Mouse (Mus musculus) retina, embryonic 14.5 days (tissue): ENCODE data around the gene Rfx3.

Experiments
- DNase-seq: peaks from one replicate; pipeline ENCODE4 v3.0.0-alpha.2; 2015; ENCODE audit warnings: low spot score

Rfx3 gene

GRCm38 (mm10) chr19:27905172-27905571, 105.8 kb downstream of the Rfx3 start:
- no peak for DNase-seq

- DNase-seq = peak; percentile 72
These were observed 106.3 kb downstream of the Rfx3 start for GRCm38 (mm10) chr19:27904655-27905054.

- peak; percentile 35 for DNase-seq
These were observed 106.8 kb downstream of the Rfx3 start for GRCm38 (mm10) chr19:27904209-27904608.

GRCm38 (mm10) chr19:27902601-27903000, 108.4 kb downstream of the Rfx3 start:
- no peak for DNase-seq

GRCm38 (mm10) chr19:27901693-27902092, 109.3 kb downstream of the Rfx3 start:
- DNase-seq = no peak

GRCm38 (mm10) chr19:27884520-27884919, 126.4 kb downstream of the Rfx3 start:
- DNase-seq = no peak

DNA sequence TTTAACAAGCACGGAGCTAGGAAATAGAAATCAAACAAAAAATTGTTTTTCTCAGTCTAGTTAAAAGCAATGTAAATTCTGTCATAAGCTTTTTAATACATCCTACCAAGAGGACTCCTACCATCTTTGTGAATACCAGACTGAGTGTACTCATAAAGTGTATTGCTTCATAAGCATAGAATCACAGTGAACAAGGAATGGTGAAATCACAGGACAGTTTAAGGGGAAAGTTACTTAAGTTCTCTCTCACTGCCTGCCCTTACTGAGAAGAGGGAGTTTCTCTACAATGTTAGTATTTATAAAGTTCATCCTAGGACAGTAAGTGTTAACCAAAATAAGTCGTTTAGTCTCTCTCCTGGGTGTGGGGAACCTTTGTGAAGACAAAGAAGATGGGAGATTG, 133.5 kb downstream of the Rfx3 start:
- DNase-seq = no peak

- no peak for DNase-seq
These were observed 140.2 kb downstream of the Rfx3 start for GRCm38 (mm10) chr19:27870794-27871193.

DNA sequence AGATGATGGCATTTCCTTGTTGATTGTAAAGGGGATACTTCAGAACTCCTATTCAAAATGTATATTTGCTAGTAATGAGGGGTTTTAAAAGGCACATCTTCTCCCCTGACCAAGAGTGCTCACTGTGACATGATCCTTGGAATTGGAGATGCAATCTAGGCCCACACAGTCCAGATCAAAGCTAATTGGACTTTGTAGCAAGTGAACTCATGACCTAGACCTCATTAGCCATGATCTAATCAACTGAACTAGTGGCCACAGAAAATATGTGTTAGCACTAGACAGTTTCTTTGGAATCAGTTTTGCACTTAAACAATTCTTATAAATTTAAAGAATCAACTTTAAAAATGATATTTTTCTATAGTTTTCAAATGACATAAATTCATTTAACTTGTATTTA, 151.3 kb downstream of the Rfx3 start:
- DNase-seq = peak; percentile 64

- DNase-seq = no peak
These were observed 162.0 kb downstream of the Rfx3 start for GRCm38 (mm10) chr19:27848946-27849345.

DNA sequence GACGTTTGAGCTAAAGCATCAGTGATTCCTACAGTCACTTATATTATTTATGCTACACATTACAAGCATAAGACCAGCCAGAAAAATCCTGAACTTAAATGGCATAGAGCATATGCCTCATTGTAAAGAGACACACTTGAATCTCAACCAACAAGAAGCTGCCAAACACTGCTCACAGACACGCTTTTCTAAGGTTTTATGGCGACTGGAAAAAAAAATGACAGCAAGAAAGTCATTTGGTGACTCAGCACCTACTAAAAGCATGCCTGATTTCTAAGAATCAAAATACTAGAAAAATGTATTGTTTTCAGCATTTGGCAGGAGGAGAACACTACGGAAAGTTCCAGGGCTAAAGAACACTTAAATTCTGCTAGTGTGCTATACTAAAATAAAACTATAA, 163.9 kb downstream of the Rfx3 start:
- DNase-seq = no peak

DNA sequence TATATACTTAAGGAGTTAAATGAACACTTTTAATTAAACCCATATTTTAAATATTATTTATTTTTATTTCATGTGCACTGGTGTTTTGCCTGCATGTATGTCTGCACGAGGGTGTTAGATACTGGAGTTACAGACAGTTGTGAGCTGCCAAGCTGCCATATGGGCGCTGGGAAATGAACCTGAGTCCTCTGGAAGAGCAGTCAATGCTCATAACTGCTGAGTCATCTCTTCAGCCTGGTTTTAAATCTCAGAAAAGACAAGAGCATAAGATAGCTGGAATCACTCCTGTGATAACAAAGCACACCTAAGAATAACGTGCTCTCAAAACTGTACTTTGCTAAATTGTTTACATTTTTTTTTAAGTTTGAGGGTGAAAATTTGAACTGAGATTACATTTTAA, 172.3 kb downstream of the Rfx3 start:
- DNase-seq = no peak

DNA sequence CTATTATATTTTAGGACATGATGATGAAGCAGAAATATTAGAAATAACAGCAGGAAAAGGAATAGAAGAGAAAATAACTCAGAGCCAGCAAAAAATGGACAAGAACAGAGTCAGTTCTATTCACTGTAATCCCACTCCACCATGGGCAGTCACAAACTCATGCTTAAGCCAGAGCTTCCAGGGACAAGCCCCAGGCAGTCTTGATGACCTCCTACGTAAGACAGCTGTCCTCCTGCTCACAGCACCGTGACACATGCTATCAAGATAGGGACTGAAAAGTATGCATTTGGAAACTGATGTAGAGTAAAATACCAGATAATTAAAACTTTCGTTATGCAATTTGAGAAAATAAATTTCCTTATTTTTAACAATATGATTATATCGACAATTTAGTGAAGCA, 172.9 kb downstream of the Rfx3 start:
- DNase-seq = peak; percentile 3

DNA sequence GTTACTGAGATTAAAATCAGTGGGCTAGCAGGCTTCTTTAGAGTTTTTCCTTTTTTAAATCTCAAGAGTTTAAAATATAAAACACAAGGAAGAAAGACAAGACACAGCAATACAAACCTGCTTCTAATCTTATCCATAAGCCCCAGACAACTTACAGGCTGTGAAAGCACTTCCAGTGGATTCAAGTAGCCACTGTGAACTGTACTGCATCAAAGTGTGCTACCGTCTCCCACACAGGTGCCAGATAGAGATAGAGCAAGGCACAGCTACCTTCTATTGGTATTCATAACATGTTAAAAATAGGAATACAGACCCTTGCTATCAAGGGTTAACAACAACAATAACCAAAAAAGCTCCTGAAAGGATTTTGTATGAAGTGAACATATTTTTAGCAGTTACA, 178.5 kb downstream of the Rfx3 start:
- no peak for DNase-seq

DNA sequence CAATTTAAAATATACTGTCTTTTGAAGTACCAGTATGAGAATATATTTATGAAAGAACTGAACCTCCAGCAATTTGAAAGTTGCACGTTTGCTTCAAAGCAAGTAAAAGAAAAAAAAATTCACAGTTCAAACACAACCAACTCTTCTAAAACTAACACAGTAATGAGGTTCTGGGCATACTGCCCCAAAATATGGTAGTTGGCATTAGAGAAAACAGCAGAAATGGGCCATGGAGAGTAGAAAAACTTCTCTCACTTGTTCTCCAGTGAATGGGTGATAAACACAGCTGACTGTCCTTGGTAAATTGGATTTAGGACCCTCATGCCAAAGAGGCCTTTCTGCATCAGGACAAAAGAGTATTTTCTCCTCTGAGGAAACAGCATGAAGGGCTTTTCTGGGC, 182.7 kb downstream of the Rfx3 start:
- DNase-seq = no peak

- no peak for DNase-seq
These were observed 193.3 kb downstream of the Rfx3 start for GRCm38 (mm10) chr19:27817661-27818060.

DNA sequence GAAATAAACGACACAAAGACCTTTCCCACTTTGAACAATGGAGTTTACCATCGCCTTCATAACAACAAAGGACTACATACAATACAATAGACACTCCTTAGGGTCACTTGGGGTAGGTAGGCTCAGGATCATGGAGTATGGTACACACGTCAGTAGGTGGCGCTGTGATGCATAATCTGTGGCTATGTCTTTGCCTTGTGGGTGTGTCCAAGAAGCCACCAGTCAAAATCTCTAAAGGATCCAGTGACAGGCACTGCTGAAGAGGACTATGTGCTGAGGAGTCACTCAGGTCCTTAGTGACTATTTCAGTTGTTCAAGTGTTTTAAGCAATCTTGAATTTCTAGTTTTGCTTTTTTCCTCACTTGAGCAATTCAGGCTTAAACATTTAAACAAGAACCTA, 230.9 kb downstream of the Rfx3 start:
- DNase-seq = peak; percentile 45

- no peak for DNase-seq
These were observed 240.2 kb downstream of the Rfx3 start for GRCm38 (mm10) chr19:27770716-27771265.

- DNase-seq = peak; percentile 3
These were observed 242.5 kb downstream of the Rfx3 start for GRCm38 (mm10) chr19:27768444-27768843.

- no peak for DNase-seq
These were observed 250.7 kb downstream of the Rfx3 start for GRCm38 (mm10) chr19:27760309-27760708.

- no peak for DNase-seq
These were observed 251.6 kb downstream of the Rfx3 start for GRCm38 (mm10) chr19:27759347-27759746.

DNA sequence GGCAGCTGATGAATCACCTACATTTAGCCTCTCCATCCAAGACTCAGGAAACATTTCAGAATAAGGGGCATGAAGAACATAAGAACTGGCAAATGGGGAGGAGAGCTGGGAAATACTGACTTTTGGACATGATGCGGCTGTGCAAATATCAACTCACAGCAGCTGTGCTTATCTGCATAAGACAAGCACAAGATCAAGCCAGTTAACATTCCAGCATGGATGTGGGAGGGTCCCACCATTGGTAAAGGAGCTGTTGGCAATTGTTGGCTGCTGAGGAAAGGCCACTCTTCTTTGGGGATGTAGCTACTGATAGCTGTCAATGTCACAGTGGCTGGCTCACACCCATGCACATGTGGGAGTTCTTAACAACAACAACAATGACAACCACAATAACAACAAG, 263.7 kb downstream of the Rfx3 start:
- DNase-seq = no peak

DNA sequence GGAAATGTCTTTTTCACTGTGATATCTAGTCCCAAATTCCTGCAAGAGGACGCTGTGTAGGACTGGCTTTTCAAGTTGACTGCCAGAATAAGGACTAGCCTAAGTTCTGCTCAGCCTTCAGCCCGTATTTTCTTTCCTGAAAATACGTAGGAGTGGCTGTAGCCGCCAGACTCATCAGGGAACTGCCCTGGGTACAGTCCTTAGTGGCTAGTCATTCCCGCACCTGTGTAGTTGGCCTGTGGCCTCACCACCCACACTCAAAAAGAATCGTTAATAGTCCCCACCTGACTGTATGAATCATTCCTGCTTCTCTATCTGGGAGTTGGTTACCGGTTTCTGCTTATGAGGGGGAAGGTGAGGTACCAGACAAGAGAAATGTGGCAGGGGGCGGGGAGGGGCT, 272.1 kb downstream of the Rfx3 start:
- no peak for DNase-seq

GRCm38 (mm10) chr19:27736571-27736970, 274.4 kb downstream of the Rfx3 start:
- DNase-seq = no peak

GRCm38 (mm10) chr19:27718931-27719330, 292.0 kb downstream of the Rfx3 start:
- DNase-seq = no peak
